Mouse (Mus musculus) cortical plate, adult 2 months (tissue): ENCODE measurements around the gene Fitm2.

Experiments
- CTCF ChIP-seq: fragments of 200-500 bp; IDR thresholded peaks from 2 replicates; pipeline ENCODE4 v1.5.1; 2011; ENCODE audit warnings: mild to moderate bottlenecking, control low read depth, low read length; ENCODE audit not compliant: insufficient read depth; ENCODE audit errors: extremely low read depth
- POLR2A ChIP-seq: fragments of 200-500 bp; IDR thresholded peaks from 2 replicates; pipeline ENCODE4 v1.6.1; 2011; ENCODE audit warnings: mild to moderate bottlenecking, low read length, control low read depth; ENCODE audit not compliant: insufficient read depth; ENCODE audit errors: extremely low read depth

DNA sequence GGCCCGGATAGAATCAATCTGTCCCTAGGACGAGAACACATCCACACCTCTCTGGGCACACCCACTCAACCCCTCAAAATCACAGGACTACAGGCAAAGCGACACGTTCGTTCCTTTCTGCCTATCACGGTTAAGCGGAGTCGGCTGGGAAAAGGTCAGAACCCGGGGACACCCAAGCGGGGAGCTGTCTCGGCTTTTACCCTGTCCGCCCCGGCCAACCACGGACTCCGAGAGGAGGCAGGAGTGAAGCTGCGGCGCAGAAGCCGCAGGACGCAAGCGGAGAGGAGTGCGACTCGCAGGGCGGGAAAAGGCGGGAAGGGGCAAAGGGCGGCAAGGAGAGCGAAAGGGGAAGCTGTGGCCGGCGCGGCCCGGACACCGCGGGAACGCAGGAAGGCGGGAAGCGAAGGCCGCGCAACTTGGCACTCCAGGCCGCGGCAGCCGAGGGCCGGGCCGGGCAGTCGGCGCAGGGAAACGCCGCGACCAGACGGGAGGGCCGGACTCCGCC lies 53.5 kb downstream of the Fitm2 start:
- TF ChIP-seq CTCF (no peak), POLR2A (no peak)
